Mouse (Mus musculus) embryonic fibroblast, embryonic 13.5 days (primary cell): Measurements from ENCODE around the gene Sec24a.
"Not testable (repeated sequence)": the region's sequence is repeated elsewhere in the genome, so short reads cannot be mapped to it uniquely, and the experiment has no call there.

Experiments
- CTCF ChIP-seq: IDR thresholded peaks from 2 replicates; pipeline ENCODE4 v1.5.1; 2011; ENCODE audit warnings: mild to moderate bottlenecking, control low read depth, low read length, moderate library complexity, borderline replicate concordance; ENCODE audit not compliant: insufficient read depth
- POLR2A ChIP-seq: IDR thresholded peaks from 2 replicates; pipeline ENCODE4 v1.6.1; 2011; ENCODE audit warnings: low read depth, mild to moderate bottlenecking, control low read depth, low read length, moderate library complexity

GRCm38 (mm10) chr11:51734218-51734617, 29.2 kb downstream of the Sec24a start:
- TF ChIP-seq CTCF, POLR2A: not testable (repeated sequence)
